Mouse (Mus musculus) ovary, adult 18-20 months (tissue): ENCODE data around the gene Zfp971.
"Not testable (repeated sequence)": the region's sequence is repeated elsewhere in the genome, so short reads cannot be mapped to it uniquely, and the experiment has no call there.

Experiments used
- DNase-seq: peaks from one replicate; pipeline ENCODE4 v3.0.0; 2022; ENCODE audit warnings: low spot score, mixed read lengths

Gene Zfp971

GRCm38 (mm10) chr2:178023011-178023611 lies at the start of gene Zfp971:
Gene Zfp971 (plus strand): TSS chr2:178023284.
- peak; percentile 44 for DNase-seq

DNA sequence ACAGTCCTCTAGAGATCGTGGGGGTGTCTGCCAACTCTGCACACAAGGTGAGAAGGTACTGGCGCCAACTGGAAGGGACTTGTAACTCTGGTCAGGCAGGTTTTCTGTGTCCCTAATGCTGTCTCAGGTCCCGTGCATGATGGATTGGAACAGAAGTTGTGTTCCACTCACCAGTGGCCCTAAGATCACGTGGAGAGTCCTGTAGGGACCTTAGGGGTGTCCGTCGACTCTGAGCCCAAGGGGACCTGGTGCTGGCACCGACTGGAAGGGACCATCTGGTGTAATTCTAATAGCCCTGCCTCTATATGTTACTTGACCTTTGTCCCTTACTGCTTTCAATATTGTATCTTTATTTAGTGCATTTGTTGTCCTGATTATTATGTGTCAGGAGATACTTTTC lies 48.3 kb upstream of the Zfp971 start:
- not testable (repeated sequence) for DNase-seq

GRCm38 (mm10) chr2:178019486-178019885 lies 3.6 kb upstream of the Zfp971 start:
- DNase-seq: not testable (repeated sequence)

- DNase-seq: not testable (repeated sequence)
Measured at GRCm38 (mm10) chr2:178020773-178021172, 2.3 kb upstream of the Zfp971 start.

GRCm38 (mm10) chr2:178023861-178024260 lies 777 bp downstream of the Zfp971 start:
- not testable (repeated sequence) for DNase-seq

- DNase-seq: not testable (repeated sequence)
Measured at GRCm38 (mm10) chr2:178027601-178028000, 4.5 kb downstream of the Zfp971 start.

DNA sequence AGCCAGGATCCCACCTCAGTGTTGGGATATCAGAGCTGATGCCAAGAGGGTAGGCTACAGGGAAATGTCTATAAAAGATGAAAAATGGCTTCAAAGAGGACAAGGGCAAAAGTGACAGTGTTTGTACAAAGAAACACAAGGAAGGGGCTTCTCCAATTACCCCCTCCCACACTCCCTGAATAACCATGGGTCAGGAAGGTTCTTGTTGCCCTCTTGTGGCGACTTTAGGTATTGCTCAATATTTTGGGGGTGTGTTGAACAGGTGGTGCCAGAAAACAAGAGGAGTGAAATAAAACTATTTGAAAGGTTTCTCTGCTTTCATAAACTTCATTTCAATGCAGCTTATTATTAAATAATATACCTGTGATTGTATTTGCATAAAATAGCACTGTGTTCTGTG lies 35.1 kb downstream of the Zfp971 start:
- no peak for DNase-seq

GRCm38 (mm10) chr2:178078166-178078717 lies 55.2 kb downstream of the Zfp971 start, which contains the start of gene Zfp931:
Gene Zfp931 (minus strand): TSS chr2:178078476.
- DNase-seq: not testable (repeated sequence)
